Mouse (Mus musculus): ENCODE results near the gene Ehd4. TPM values are rescaled to one million over a fixed set of nuclear protein-coding genes. Genes with fewer than 3 reads are reported as not detected.

The Ehd4 gene
- polyA plus RNA-seq, 1 experiment from 2014 or later: 26.3 TPM

- DNase-seq (ENCODE audit: low spot score): no peak
- WGBS: 79% methylated on average over 5 of the region's 5 CpGs
- Histone ChIP-seq H3K27me3 (replicated peaks; ENCODE audit: low read depth, poor library complexity, severe bottlenecking) (no peaks in the 10 kb centered on the region), H3K27ac (replicated peaks) (no peak overlapping the region), H3K4me1 (0 out of 2 replicates have a peak, but pooled peaks cover 3% of the 10 kb centered on the region), H3K4me3 (no peak overlapping the region), H3K9me3 (no peaks in the 10 kb centered on the region), H3K36me3 (replicated peaks) (no peaks in the 10 kb centered on the region)
Measured at GRCm38 (mm10) chr2:120140326-120140725, 14.1 kb downstream of the Ehd4 start.

DNA sequence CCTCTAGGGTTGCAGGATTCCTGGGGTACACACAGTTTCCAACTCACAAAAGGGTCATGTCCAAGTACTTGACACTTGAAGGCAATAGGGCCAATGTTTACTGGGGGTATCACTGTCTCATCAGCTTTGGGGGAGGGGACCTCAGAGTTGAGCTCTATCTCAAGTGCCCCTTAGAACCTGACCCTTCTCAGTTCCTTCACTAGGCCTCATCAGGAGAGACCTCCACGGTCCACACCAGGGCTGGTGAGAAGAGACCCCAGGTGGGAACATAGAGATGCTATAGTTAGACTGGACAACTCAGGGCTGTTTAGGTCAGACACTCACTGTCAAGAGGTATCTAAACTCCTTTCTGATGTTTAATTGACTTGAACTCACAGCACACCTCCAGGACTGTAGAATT lies 15.3 kb downstream of the Ehd4 start:
- Histone ChIP-seq H3K36me3 (replicated peaks) (no peaks in the 10 kb centered on the region), H3K4me3 (no peak overlapping the region), H3K9me3 (no peaks in the 10 kb centered on the region), H3K4me1 (0 out of 2 replicates have a peak, but pooled peaks cover 3% of the 10 kb centered on the region), H3K27me3 (replicated peaks; ENCODE audit: low read depth, poor library complexity, severe bottlenecking) (no peaks in the 10 kb centered on the region), H3K27ac (replicated peaks) (no peak overlapping the region)
- WGBS: 77% methylated on average over 1 of the region's 1 CpGs
- DNase-seq (ENCODE audit: low spot score): no peak

GRCm38 (mm10) chr2:120137281-120137680 lies 17.1 kb downstream of the Ehd4 start:
- H3K9me3 ChIP-seq: no peaks in the 10 kb centered on the region
- no peak for DNase-seq (ENCODE audit: low spot score)
- no peak overlapping the region for H3K4me3 ChIP-seq
- H3K36me3 ChIP-seq (replicated peaks): no peaks in the 10 kb centered on the region
- H3K27ac ChIP-seq (replicated peaks): no peak overlapping the region
- H3K27me3 ChIP-seq (replicated peaks; ENCODE audit: low read depth, poor library complexity, severe bottlenecking): no peaks in the 10 kb centered on the region
- 0 out of 2 replicates have a peak, but pooled peaks cover 3% of the 10 kb centered on the region for H3K4me1 ChIP-seq
- 74% methylated on average over 5 of the region's 5 CpGs for WGBS

- 0 out of 2 replicates have a peak, but pooled peaks cover 1% of the 10 kb centered on the region for H3K4me1 ChIP-seq
- no peaks in the 10 kb centered on the region for H3K9me3 ChIP-seq
- DNase-seq (ENCODE audit: low spot score): no peak
- no peak overlapping the region for H3K27ac ChIP-seq (replicated peaks)
- no peaks in the 10 kb centered on the region for H3K27me3 ChIP-seq (replicated peaks; ENCODE audit: low read depth, poor library complexity, severe bottlenecking)
- no peaks in the 10 kb centered on the region for H3K36me3 ChIP-seq (replicated peaks)
- no peak overlapping the region for H3K4me3 ChIP-seq
Measured at GRCm38 (mm10) chr2:120134453-120135075, 19.8 kb downstream of the Ehd4 start.

- 91% methylated on average over 1 of the region's 1 CpGs for WGBS
- H3K4me1 ChIP-seq: peaks cover 16% of the 10 kb centered on the region
- DNase-seq (ENCODE audit: low spot score): no peak
- H3K27me3 ChIP-seq (replicated peaks; ENCODE audit: low read depth, poor library complexity, severe bottlenecking): no peaks in the 10 kb centered on the region
- H3K4me3 ChIP-seq: no peak overlapping the region
- H3K36me3 ChIP-seq (replicated peaks): no peaks in the 10 kb centered on the region
- H3K9me3 ChIP-seq: no peaks in the 10 kb centered on the region
- no peak overlapping the region for H3K27ac ChIP-seq (replicated peaks)
Measured at GRCm38 (mm10) chr2:120131881-120132280, 22.5 kb downstream of the Ehd4 start.

DNA sequence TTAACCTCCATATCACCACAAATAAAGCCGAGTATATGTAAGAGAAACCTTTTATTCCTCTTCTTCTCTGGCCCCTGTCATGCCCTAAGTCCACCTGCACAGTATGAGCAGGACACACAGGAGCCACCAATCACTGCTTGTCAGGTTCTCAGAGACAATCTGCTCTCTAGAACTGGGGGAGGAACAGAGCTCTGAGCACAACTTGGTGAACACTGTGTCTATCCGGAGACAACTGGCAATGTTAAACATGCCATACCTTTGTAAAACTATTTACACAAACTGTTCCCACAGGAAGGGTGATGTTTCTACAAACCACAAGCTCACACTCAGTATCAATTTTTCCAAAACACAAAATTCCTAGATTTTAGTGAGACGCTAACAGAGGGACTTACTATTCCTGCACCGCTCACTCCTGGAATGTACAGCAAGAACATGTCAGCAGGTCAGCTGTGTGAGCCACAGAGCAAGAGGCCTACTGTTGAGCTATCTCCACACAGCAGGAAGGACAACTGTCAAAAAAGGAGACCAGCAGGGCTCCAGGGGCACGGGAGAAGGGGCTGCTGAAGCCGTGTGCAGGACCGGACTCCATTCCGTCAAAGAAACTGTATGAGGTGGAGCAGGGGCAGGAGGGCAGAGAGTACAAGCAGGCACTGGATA lies 25.0 kb downstream of the Ehd4 start:
- DNase-seq (ENCODE audit: low spot score): no peak
- H3K4me1 ChIP-seq: peaks cover 16% of the 10 kb centered on the region
- no peak overlapping the region for H3K4me3 ChIP-seq
- H3K27me3 ChIP-seq (replicated peaks; ENCODE audit: low read depth, poor library complexity, severe bottlenecking): no peaks in the 10 kb centered on the region
- no peaks in the 10 kb centered on the region for H3K9me3 ChIP-seq
- 0 out of 2 replicates have a peak overlapping the region, but pooled peaks have one; percentile 40 for H3K27ac ChIP-seq (replicated peaks)
- WGBS: 75% methylated on average over 8 of the region's 8 CpGs
- H3K36me3 ChIP-seq (replicated peaks): no peaks in the 10 kb centered on the region

DNA sequence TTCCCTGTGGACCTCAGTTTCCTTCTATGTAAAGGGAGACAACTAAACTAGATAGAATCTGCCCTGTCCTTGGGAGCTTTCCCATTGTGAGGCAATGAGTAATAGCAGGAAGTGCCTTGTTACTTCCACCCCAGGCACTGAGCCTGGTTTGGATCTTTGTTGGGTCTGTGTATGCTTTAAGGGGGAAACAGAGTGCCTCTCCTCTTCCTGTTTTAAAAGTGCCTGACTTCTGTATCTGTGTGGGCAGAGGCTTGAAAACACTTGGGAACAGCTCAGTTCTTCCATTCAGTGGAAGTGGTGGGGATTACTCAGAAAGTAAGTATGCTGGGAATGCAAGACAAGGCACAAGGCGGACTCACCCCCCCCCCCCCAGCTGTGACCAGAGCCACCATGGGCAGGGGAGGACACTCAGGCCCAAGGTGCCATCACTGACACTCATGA lies 25.8 kb downstream of the Ehd4 start:
- DNase-seq (ENCODE audit: low spot score): no peak
- H3K36me3 ChIP-seq (replicated peaks): no peaks in the 10 kb centered on the region
- WGBS: 57% methylated on average over 1 of the region's 1 CpGs
- H3K4me1 ChIP-seq: peaks cover 16% of the 10 kb centered on the region
- no peak overlapping the region for H3K4me3 ChIP-seq
- H3K9me3 ChIP-seq: no peaks in the 10 kb centered on the region
- 0 out of 2 replicates have a peak overlapping the region, but pooled peaks have one; percentile 40 for H3K27ac ChIP-seq (replicated peaks)
- H3K27me3 ChIP-seq (replicated peaks; ENCODE audit: low read depth, poor library complexity, severe bottlenecking): no peaks in the 10 kb centered on the region

GRCm38 (mm10) chr2:120128011-120128410 lies 26.4 kb downstream of the Ehd4 start:
- H3K36me3 ChIP-seq (replicated peaks): no peaks in the 10 kb centered on the region
- H3K27ac ChIP-seq (replicated peaks): no peak overlapping the region
- DNase-seq (ENCODE audit: low spot score): no peak
- no peaks in the 10 kb centered on the region for H3K9me3 ChIP-seq
- peaks cover 16% of the 10 kb centered on the region for H3K4me1 ChIP-seq
- H3K4me3 ChIP-seq: no peak overlapping the region
- H3K27me3 ChIP-seq (replicated peaks; ENCODE audit: low read depth, poor library complexity, severe bottlenecking): no peaks in the 10 kb centered on the region

GRCm38 (mm10) chr2:120126901-120127300 lies 27.5 kb downstream of the Ehd4 start:
- peaks cover 22% of the 10 kb centered on the region for H3K4me1 ChIP-seq
- DNase-seq (ENCODE audit: low spot score): no peak
- no peak overlapping the region for H3K4me3 ChIP-seq
- no peaks in the 10 kb centered on the region for H3K9me3 ChIP-seq
- no peaks in the 10 kb centered on the region for H3K36me3 ChIP-seq (replicated peaks)
- H3K27me3 ChIP-seq (replicated peaks; ENCODE audit: low read depth, poor library complexity, severe bottlenecking): no peaks in the 10 kb centered on the region
- WGBS: 84% methylated on average over 1 of the region's 1 CpGs
- H3K27ac ChIP-seq (replicated peaks): no peak overlapping the region

DNA sequence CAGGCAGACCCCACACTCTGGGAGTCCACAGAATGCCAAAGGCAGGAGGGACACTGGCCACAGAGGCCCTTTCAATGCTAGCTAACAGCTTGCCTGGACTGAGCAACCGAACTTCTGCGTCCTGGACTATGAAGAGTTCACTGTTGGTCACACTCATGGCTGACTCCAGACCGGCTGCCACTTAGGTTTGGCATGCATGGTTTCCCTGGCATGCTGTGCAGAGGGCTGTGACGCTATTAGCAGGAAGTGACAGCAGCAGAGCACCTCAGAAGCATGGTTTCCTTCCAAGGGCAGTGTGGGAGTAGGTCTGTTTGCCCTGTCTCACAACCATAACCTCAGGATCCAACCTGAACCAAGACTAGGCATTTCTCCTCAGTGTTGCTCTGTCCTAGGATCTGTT lies 28.0 kb downstream of the Ehd4 start:
- no peak for DNase-seq (ENCODE audit: low spot score)
- H3K27me3 ChIP-seq (replicated peaks; ENCODE audit: low read depth, poor library complexity, severe bottlenecking): no peaks in the 10 kb centered on the region
- H3K4me3 ChIP-seq: no peak overlapping the region
- no peaks in the 10 kb centered on the region for H3K9me3 ChIP-seq
- no peak overlapping the region for H3K27ac ChIP-seq (replicated peaks)
- no peaks in the 10 kb centered on the region for H3K36me3 ChIP-seq (replicated peaks)
- peaks cover 22% of the 10 kb centered on the region for H3K4me1 ChIP-seq
- WGBS: 89% methylated on average over 4 of the region's 4 CpGs

DNA sequence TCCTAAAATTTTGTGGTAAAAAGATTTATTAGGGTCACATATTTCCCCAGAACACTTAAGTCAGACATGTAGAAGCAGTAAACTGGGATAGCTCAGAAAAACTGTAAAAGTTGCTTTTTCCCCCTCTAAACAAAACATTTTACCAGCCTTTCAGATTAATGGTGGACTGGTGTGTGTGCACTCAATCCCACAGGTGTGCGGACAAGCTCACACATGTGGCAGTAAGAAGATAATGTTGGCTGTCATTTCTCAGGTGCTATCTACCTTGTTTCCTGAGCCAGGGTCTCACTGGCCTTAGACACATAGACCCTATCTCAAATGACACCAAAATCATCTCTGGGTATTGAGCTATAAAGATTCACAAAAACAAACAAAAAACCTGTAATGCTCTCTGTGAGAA lies 28.9 kb downstream of the Ehd4 start:
- no peak overlapping the region for H3K27ac ChIP-seq (replicated peaks)
- H3K4me1 ChIP-seq: peaks cover 22% of the 10 kb centered on the region
- H3K4me3 ChIP-seq: no peak overlapping the region
- H3K27me3 ChIP-seq (replicated peaks; ENCODE audit: low read depth, poor library complexity, severe bottlenecking): no peaks in the 10 kb centered on the region
- WGBS: 95% methylated on average over 1 of the region's 1 CpGs
- H3K36me3 ChIP-seq (replicated peaks): no peaks in the 10 kb centered on the region
- DNase-seq (ENCODE audit: low spot score): no peak
- H3K9me3 ChIP-seq: no peaks in the 10 kb centered on the region

DNA sequence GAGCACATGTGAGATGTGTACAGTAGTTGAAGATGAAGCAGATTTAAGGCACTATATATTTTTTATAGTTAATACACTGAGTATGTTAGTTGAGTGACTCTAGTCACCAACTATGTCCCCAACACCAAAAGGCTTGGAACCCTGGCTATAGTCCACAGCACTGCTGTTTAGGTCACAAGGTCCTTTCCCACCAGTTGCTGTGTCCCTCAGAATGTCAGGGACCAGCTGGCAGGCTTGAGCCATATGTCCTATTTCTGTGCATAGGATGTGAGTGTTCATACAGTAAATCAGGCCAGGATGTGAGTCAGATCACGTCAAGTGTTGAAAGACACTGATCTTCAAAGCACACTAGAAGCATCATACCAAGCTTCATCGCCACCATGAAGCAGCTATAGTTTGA lies 29.5 kb downstream of the Ehd4 start:
- H3K4me3 ChIP-seq: no peak overlapping the region
- no peak overlapping the region for H3K27ac ChIP-seq (replicated peaks)
- peaks cover 22% of the 10 kb centered on the region for H3K4me1 ChIP-seq
- 86% methylated on average over 2 of the region's 2 CpGs for WGBS
- no peaks in the 10 kb centered on the region for H3K36me3 ChIP-seq (replicated peaks)
- no peaks in the 10 kb centered on the region for H3K9me3 ChIP-seq
- no peak for DNase-seq (ENCODE audit: low spot score)
- no peaks in the 10 kb centered on the region for H3K27me3 ChIP-seq (replicated peaks; ENCODE audit: low read depth, poor library complexity, severe bottlenecking)

- Histone ChIP-seq H3K36me3 (replicated peaks) (no peaks in the 10 kb centered on the region), H3K4me1 (peaks cover 16% of the 10 kb centered on the region), H3K27me3 (replicated peaks; ENCODE audit: low read depth, poor library complexity, severe bottlenecking) (no peaks in the 10 kb centered on the region), H3K27ac (replicated peaks) (no peak overlapping the region), H3K9me3 (no peaks in the 10 kb centered on the region), H3K4me3 (no peak overlapping the region)
- no peak for DNase-seq (ENCODE audit: low spot score)
- 69% methylated on average over 1 of the region's 1 CpGs for WGBS
Measured at GRCm38 (mm10) chr2:120124096-120124495, 30.3 kb downstream of the Ehd4 start.
